Mouse (Mus musculus) layer of hippocampus, adult 11-12 months (tissue): ENCODE measurements around the gene Sacs.

Experiments
- DNase-seq: peaks from one replicate; pipeline ENCODE4 v3.0.0; 2022; ENCODE audit warnings: low spot score

The Sacs gene

GRCm38 (mm10) chr14:61161367-61162334, 23.4 kb downstream of the Sacs start:
- DNase-seq: no peak

- DNase-seq: peak; percentile 54
Measured at GRCm38 (mm10) chr14:61164461-61164860, 26.2 kb downstream of the Sacs start.

- DNase-seq: no peak
Measured at GRCm38 (mm10) chr14:61165929-61166328, 27.7 kb downstream of the Sacs start.

GRCm38 (mm10) chr14:61171261-61171970, 33.2 kb downstream of the Sacs start:
- DNase-seq: no peak

GRCm38 (mm10) chr14:61172548-61173158, 34.4 kb downstream of the Sacs start:
- DNase-seq: peak; percentile 99

- peak; percentile 52 for DNase-seq
Measured at GRCm38 (mm10) chr14:61173229-61173628, 35.0 kb downstream of the Sacs start.

- DNase-seq: no peak
Measured at GRCm38 (mm10) chr14:61191904-61192303, 53.6 kb downstream of the Sacs start.

- no peak for DNase-seq
Measured at GRCm38 (mm10) chr14:61192326-61192725, 54.1 kb downstream of the Sacs start.

GRCm38 (mm10) chr14:61194416-61194815, 56.2 kb downstream of the Sacs start:
- no peak for DNase-seq

- no peak for DNase-seq
Measured at GRCm38 (mm10) chr14:61210111-61210510, 71.9 kb downstream of the Sacs start.

- no peak for DNase-seq
Measured at GRCm38 (mm10) chr14:61211754-61212153, 73.5 kb downstream of the Sacs start.

GRCm38 (mm10) chr14:61221166-61221565, 82.9 kb downstream of the Sacs start:
- DNase-seq: no peak

GRCm38 (mm10) chr14:61222506-61222905, 84.2 kb downstream of the Sacs start:
- no peak for DNase-seq

GRCm38 (mm10) chr14:61223740-61224139, 85.5 kb downstream of the Sacs start:
- no peak for DNase-seq

- DNase-seq: no peak
Measured at GRCm38 (mm10) chr14:61224387-61225077, 86.3 kb downstream of the Sacs start.

- DNase-seq: no peak
Measured at GRCm38 (mm10) chr14:61226151-61226550, 87.9 kb downstream of the Sacs start.

- no peak for DNase-seq
Measured at GRCm38 (mm10) chr14:61229763-61230162, 91.5 kb downstream of the Sacs start.

- DNase-seq: no peak
Measured at GRCm38 (mm10) chr14:61230179-61230578, 91.9 kb downstream of the Sacs start.

GRCm38 (mm10) chr14:61232016-61232568, 93.8 kb downstream of the Sacs start:
- DNase-seq: peak; percentile 19

- no peak for DNase-seq
Measured at GRCm38 (mm10) chr14:61235846-61236474, 97.7 kb downstream of the Sacs start.

- no peak for DNase-seq
Measured at GRCm38 (mm10) chr14:61237101-61237654, 98.9 kb downstream of the Sacs start.
